24 mouse cellular contexts compared by ENCODE assay signal in genomic region chr2:16909246-16910038, GRCm38 (mm10).
DNase-seq lines count a peak whose midpoint lies in the region; ATAC-seq and TF ChIP-seq lines count a peak whose summit lies in the region.
"Had no signal": no experiment of that assay in that cellular context is flagged by ENCODE, and none has a peak within 500 bp of the region (broad histone marks: within the 10 kb centered on the region; RNA-seq: fewer than 3 reads in every experiment).

No protein-coding gene starts in this region.

- WGBS in lung, postnatal 0 days = 38% methylated on average over 1 of the region's 1 CpGs
- WGBS in forebrain, embryonic 15.5 days = 88% methylated on average over 1 of the region's 1 CpGs

- peak; percentile 22 for DNase-seq in heart, adult 8-10 months (ENCODE audit: low spot score)
- DNase-seq in heart, adult 9 months (ENCODE audit: low spot score in 2 of 2) = no peak
- peak; percentile 43 for DNase-seq in lung, postnatal 0 days (ENCODE audit: low spot score)
- DNase-seq in lung, postnatal 14 days = no peak
- peak; percentile 12 for DNase-seq in mesoderm, embryonic 11.5 days (ENCODE audit: low read depth, low spot score)
- DNase-seq in left cerebral cortex, adult 2 months (ENCODE audit: extremely low spot score in 1 of 2, low spot score in 2 of 2) = no peak
- DNase-seq: cerebellum, adult 2 months; cerebellum, postnatal 25 days; heart, adult 11 months; kidney, postnatal 25 days; liver, postnatal 0 days; midbrain, embryonic 14.5 days; thymus, postnatal 25 days had no signal

- H3K4me2 ChIP-seq in lung, postnatal 0 days (replicated peaks; ENCODE audit: low read depth, low read length) = no peak overlapping the region
- no peak overlapping the region for H3K4me2 ChIP-seq in forebrain, embryonic 15.5 days (replicated peaks)
- H3K4me2 ChIP-seq: embryonic facial prominence, embryonic 12.5 days; forebrain, embryonic 12.5 days; heart, embryonic 15.5 days; hindbrain, embryonic 12.5 days; limb, embryonic 12.5 days; liver, embryonic 11.5 days had no signal

- H3K36me3 ChIP-seq in lung, postnatal 0 days (ENCODE audit: insufficient read depth, low read length) = no peaks in the 10 kb centered on the region
- H3K36me3 ChIP-seq in forebrain, embryonic 15.5 days = no peaks in the 10 kb centered on the region
- H3K36me3 ChIP-seq: embryonic facial prominence, embryonic 12.5 days; forebrain, embryonic 12.5 days; heart, embryonic 15.5 days; hindbrain, embryonic 12.5 days; limb, embryonic 12.5 days had no signal

- no peaks in the 10 kb centered on the region for H3K4me1 ChIP-seq in lung, postnatal 0 days (ENCODE audit: insufficient read depth, low read depth, low read length)
- H3K4me1 ChIP-seq in forebrain, embryonic 15.5 days = no peaks in the 10 kb centered on the region
- H3K4me1 ChIP-seq: embryonic facial prominence, embryonic 12.5 days; forebrain, embryonic 12.5 days; heart, embryonic 15.5 days; hindbrain, embryonic 12.5 days; limb, embryonic 12.5 days; megakaryocyte, embryonic 14.5 days had no signal

- H3K27me3 ChIP-seq in lung, postnatal 0 days (replicated peaks; ENCODE audit: insufficient read depth, low read length) = no peaks in the 10 kb centered on the region
- no peaks in the 10 kb centered on the region for H3K27me3 ChIP-seq in forebrain, embryonic 15.5 days
- H3K27me3 ChIP-seq: embryonic facial prominence, embryonic 12.5 days; forebrain, embryonic 12.5 days; heart, embryonic 15.5 days; hindbrain, embryonic 12.5 days; limb, embryonic 12.5 days; megakaryocyte, embryonic 14.5 days had no signal

- TF ChIP-seq CTCF in lung, postnatal 0 days (IDR thresholded peaks at IDR 0.05) = no peak
- TF ChIP-seq CTCF in left cerebral cortex, adult 2 months (IDR thresholded peaks at IDR 0.05) = no peak

- no peak for TF ChIP-seq EP300 in lung, postnatal 0 days (IDR thresholded peaks at IDR 0.05)

- intact Hi-C loops in left cerebral cortex, adult 2 months (cut with DNase I) = loop anchor here (5.0 kb wide), 1 partner anchor 552 kb away; the partner anchor contains the start of gene Plxdc2

- ATAC-seq in lung, postnatal 0 days = peak; percentile 44; the same call in 1 of the 2 replicates
- no peak for ATAC-seq in forebrain, embryonic 15.5 days (replicated peaks)
- ATAC-seq: CD4-positive, CD25-positive, alpha-beta regulatory T cell, adult 4 months; intestine, postnatal 0 days; liver, postnatal 0 days had no signal

- H3K9me3 ChIP-seq in lung, postnatal 0 days (ENCODE audit: low read length) = no peaks in the 10 kb centered on the region
- H3K9me3 ChIP-seq in forebrain, embryonic 15.5 days = no peaks in the 10 kb centered on the region
- H3K9me3 ChIP-seq: embryonic facial prominence, embryonic 12.5 days; forebrain, embryonic 12.5 days; heart, embryonic 15.5 days; hindbrain, embryonic 12.5 days; limb, embryonic 12.5 days; megakaryocyte, embryonic 14.5 days had no signal

- H3K9ac ChIP-seq in lung, postnatal 0 days (replicated peaks; ENCODE audit: low read depth) = no peak overlapping the region
- no peak overlapping the region for H3K9ac ChIP-seq in forebrain, embryonic 15.5 days (replicated peaks)
- H3K9ac ChIP-seq: embryonic facial prominence, embryonic 12.5 days; forebrain, embryonic 12.5 days; heart, embryonic 15.5 days; hindbrain, embryonic 12.5 days; limb, embryonic 12.5 days; liver, postnatal 0 days had no signal

- no peak overlapping the region for H3K4me3 ChIP-seq in lung, postnatal 0 days (ENCODE audit: low read depth, low read length)
- H3K4me3 ChIP-seq in left cerebral cortex, adult 2 months = no peak overlapping the region
- H3K4me3 ChIP-seq in forebrain, embryonic 15.5 days = no peak overlapping the region
- H3K4me3 ChIP-seq: embryonic facial prominence, embryonic 12.5 days; forebrain, embryonic 12.5 days; heart, embryonic 15.5 days; hindbrain, embryonic 12.5 days; layer of hippocampus, adult 2 months; limb, embryonic 12.5 days; megakaryocyte, embryonic 14.5 days had no signal

- H3K27ac ChIP-seq in lung, postnatal 0 days (ENCODE audit: low read length) = no peak overlapping the region
- H3K27ac ChIP-seq in left cerebral cortex, adult 2 months = no peak overlapping the region
- no peak overlapping the region for H3K27ac ChIP-seq in forebrain, embryonic 15.5 days (replicated peaks)
- H3K27ac ChIP-seq: embryonic facial prominence, embryonic 12.5 days; forebrain, embryonic 12.5 days; heart, embryonic 15.5 days; hindbrain, embryonic 12.5 days; layer of hippocampus, adult 2 months; limb, embryonic 12.5 days had no signal

Comparison
In these comparisons a context has a peak if more than half of its experiments do, and no peak if none do; other contexts are left out.
1. DNase-seq: peak in heart, adult 8-10 months (single experiment), lung, postnatal 0 days (single experiment) and mesoderm, embryonic 11.5 days (single experiment); none in heart, adult 9 months (0 of 2), lung, postnatal 14 days (single experiment) and left cerebral cortex, adult 2 months (0 of 2).